In the genomic region with DNA sequence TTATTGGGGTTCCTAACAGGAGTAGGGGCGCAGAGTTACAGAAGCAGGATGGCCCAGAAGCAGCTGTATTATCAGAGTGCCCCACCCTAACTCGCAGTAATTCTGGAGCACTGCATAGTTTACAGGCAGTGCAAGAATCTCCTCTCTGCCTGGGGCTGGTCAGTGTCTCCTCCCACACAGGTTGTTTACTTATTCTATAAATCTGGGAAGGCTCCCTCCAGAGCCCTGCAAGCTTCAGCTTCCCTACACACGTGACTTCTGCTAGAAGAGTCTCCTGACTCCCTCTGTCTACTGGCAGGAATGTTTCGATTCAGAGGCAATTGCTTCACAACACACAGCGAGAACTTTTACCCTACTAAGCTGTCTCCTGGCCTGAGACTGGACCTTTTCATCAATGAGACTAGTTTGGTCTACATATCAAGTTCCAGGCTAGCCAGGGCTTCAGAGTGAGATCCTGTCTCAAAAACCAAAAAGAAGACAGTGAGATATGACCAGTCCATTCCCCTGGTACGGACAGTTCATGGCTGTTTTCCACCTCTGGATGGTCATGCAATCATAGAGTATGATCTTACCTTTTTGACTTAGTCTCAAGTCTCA, we compare ENCODE assay signal across 13 mouse cellular contexts. TPM values are rescaled to one million over a fixed set of nuclear protein-coding genes. Genes with fewer than 3 reads are reported as not detected.
DNase-seq lines count a peak whose midpoint lies in the region; ATAC-seq and TF ChIP-seq lines count a peak whose summit lies in the region.
"Had no signal": no experiment of that assay in that cellular context is flagged by ENCODE, and none has a peak within 500 bp of the region (broad histone marks: within the 10 kb centered on the region; RNA-seq: fewer than 3 reads in every experiment).

No protein-coding gene starts in this region.

- TF ChIP-seq CTCF in liver, adult 2 months (IDR thresholded peaks at IDR 0.05; ENCODE audit: low read depth, low read length): no peak

- peaks cover 10% of the 10 kb centered on the region for H3K4me1 ChIP-seq in liver, adult 2 months (ENCODE audit: control insufficient read depth, insufficient read depth, low read length)
- H3K4me1 ChIP-seq in liver, embryonic 12.5 days: no peaks in the 10 kb centered on the region
- no peaks in the 10 kb centered on the region for H3K4me1 ChIP-seq in forebrain, embryonic 13.5 days

- H3K27me3 ChIP-seq in liver, adult 2 months (ENCODE audit: control insufficient read depth, insufficient read depth, low read length): no peaks in the 10 kb centered on the region
- H3K27me3 ChIP-seq in liver, embryonic 12.5 days (replicated peaks): no peaks in the 10 kb centered on the region; the same call in 1 of the 2 replicates
- H3K27me3 ChIP-seq in forebrain, embryonic 13.5 days: no peaks in the 10 kb centered on the region
- H3K27me3 ChIP-seq: CH12.LX had no signal

- peak; percentile 87 for DNase-seq in liver, adult 2 months (ENCODE audit: extremely low read depth, low read depth, low spot score)
- peak; percentile 48 for DNase-seq in R1 (ENCODE audit: low read depth, low spot score)
- peak; percentile 33 for DNase-seq in kidney, adult 9 months
- DNase-seq in lung, postnatal 25 days (ENCODE audit: low spot score): peak; percentile 48
- DNase-seq in neural tube, embryonic 10.5 days (ENCODE audit: extremely low spot score, low spot score): no peak
- DNase-seq in layer of hippocampus, adult 18-20 months (ENCODE audit: low spot score in 2 of 2): no peak
- DNase-seq: cerebellum, adult 11 months; gastrocnemius, postnatal 25 days had no signal

- H3K4me3 ChIP-seq in liver, adult 2 months (ENCODE audit: insufficient read depth, low read depth, low read length): no peak overlapping the region
- H3K4me3 ChIP-seq in liver, embryonic 12.5 days: no peak overlapping the region
- no peak overlapping the region for H3K4me3 ChIP-seq in forebrain, embryonic 13.5 days

- no peak overlapping the region for H3K27ac ChIP-seq in liver, adult 2 months (replicated peaks; ENCODE audit: insufficient read depth, low read depth, low read length)
- no peak overlapping the region for H3K27ac ChIP-seq in liver, embryonic 12.5 days
- H3K27ac ChIP-seq in forebrain, embryonic 13.5 days: no peak overlapping the region
- H3K27ac ChIP-seq: liver, embryonic 14.5 days had no signal

- no peaks in the 10 kb centered on the region for H3K79me2 ChIP-seq in liver, adult 2 months (ENCODE audit: control insufficient read depth, insufficient read depth, low read length)

- H3K36me3 ChIP-seq in liver, adult 2 months (ENCODE audit: control insufficient read depth, insufficient read depth, low read length): no peaks in the 10 kb centered on the region
- H3K36me3 ChIP-seq in liver, embryonic 12.5 days: no peaks in the 10 kb centered on the region
- H3K36me3 ChIP-seq in forebrain, embryonic 13.5 days (ENCODE audit: poor library complexity, severe bottlenecking): no peaks in the 10 kb centered on the region

- TF ChIP-seq POLR2A in liver, adult 2 months (IDR thresholded peaks at IDR 0.05; ENCODE audit: extremely low read depth, insufficient read depth, low read length): no peak

- ATAC-seq in liver, embryonic 12.5 days: no peak
- ATAC-seq in forebrain, embryonic 13.5 days: no peak

- H3K4me2 ChIP-seq in liver, embryonic 12.5 days: no peak overlapping the region
- no peak overlapping the region for H3K4me2 ChIP-seq in forebrain, embryonic 13.5 days

- 26% methylated on average over 6 of the region's 6 CpGs for WGBS in liver, adult 2 months
- 57% methylated on average over 6 of the region's 6 CpGs for WGBS in liver, embryonic 12.5 days (ENCODE audit: insufficient replicate concordance)
- WGBS in forebrain, embryonic 13.5 days: 84% methylated on average over 6 of the region's 6 CpGs

- no peak overlapping the region for H3K9ac ChIP-seq in liver, adult 2 months (ENCODE audit: low read depth, low read length)
- no peak overlapping the region for H3K9ac ChIP-seq in liver, embryonic 12.5 days
- no peak overlapping the region for H3K9ac ChIP-seq in forebrain, embryonic 13.5 days
- H3K9ac ChIP-seq: liver, embryonic 14.5 days had no signal

- H3K9me3 ChIP-seq in liver, embryonic 12.5 days (replicated peaks): no peaks in the 10 kb centered on the region
- H3K9me3 ChIP-seq in forebrain, embryonic 13.5 days (replicated peaks): no peaks in the 10 kb centered on the region

RNA-seq across cellular contexts. Expression of a gene that starts 9.7 kb away (rescaled TPM):
- total RNA-seq in liver, adult 2 months (2014; rRNA removed): 0.07 TPM in 1 of 2 replicates, not detected in the other
- polyA plus RNA-seq in liver, adult 2 months (2012; rRNA removed): 0.15 TPM in 1 of 2 replicates, not detected in the other
- 5.0 and 5.4 TPM in 2 replicates for polyA plus RNA-seq in liver, embryonic 12.5 days (2016; fragmentation: Nextera tagmentation; extraction: Ambion mirVana)
- 0.18 TPM in 1 of 2 replicates, not detected in the other for polyA plus RNA-seq in forebrain, embryonic 13.5 days (2015; fragmentation: Nextera tagmentation; extraction: Ambion mirVana)
- not detected for total RNA-seq in layer of hippocampus, adult 18-20 months (2021)
- polyA plus RNA-seq: testis, adult 2 months had no signal

RNA-seq across cellular contexts. Expression of a gene that starts 32.9 kb away (rescaled TPM):
- total RNA-seq in liver, adult 2 months (2014; rRNA removed): 0.37 and 0.60 TPM in 2 replicates
- polyA plus RNA-seq in liver, adult 2 months (2012; rRNA removed): 6.9 and 9.3 TPM in 2 replicates
- polyA plus RNA-seq in liver, embryonic 12.5 days (2016; fragmentation: Nextera tagmentation; extraction: Ambion mirVana): 8.3 and 9.6 TPM in 2 replicates
- 29.3 and 38.6 TPM in 2 replicates for polyA plus RNA-seq in forebrain, embryonic 13.5 days (2015; fragmentation: Nextera tagmentation; extraction: Ambion mirVana)
- 10 to 100 TPM; 21.3 to 24.7 TPM for total RNA-seq in layer of hippocampus, adult 18-20 months (2021)

Comparison
In these comparisons a context has a peak if more than half of its experiments do, and no peak if none do; other contexts are left out.
1. DNase-seq: peak in liver, adult 2 months (single experiment), R1 (single experiment), kidney, adult 9 months (single experiment) and lung, postnatal 25 days (single experiment); none in neural tube, embryonic 10.5 days (single experiment) and layer of hippocampus, adult 18-20 months (0 of 2).